Mouse (Mus musculus) MEL (cell line): ENCODE measurements around the gene Uqcc3.

Source experiments
- CHD1 ChIP-seq: IDR thresholded peaks from 2 replicates; pipeline ENCODE4 v1.6.1; 2012; ENCODE audit warnings: low read depth, mild to moderate bottlenecking, inconsistent platforms, low read length, improper control_type of control experiment
- CTCF ChIP-seq, 3 experiments: IDR thresholded peaks in 2 of 3; conservative IDR thresholded peaks in 1 of 3; 2 replicates each; pipeline ENCODE4 v1.5.1; 2011 to 2012; ENCODE audit warnings: low read length in 3 of 3, low read depth in 2 of 3, mild to moderate bottlenecking in 2 of 3, improper control_type of control experiment in 1 of 3, inconsistent platforms in 1 of 3, mixed read lengths in 1 of 3, moderate library complexity in 1 of 3; ENCODE audit not compliant: control insufficient read depth in 1 of 3, insufficient read depth in 1 of 3, poor library complexity in 1 of 3, severe bottlenecking in 1 of 3
- E2F4 ChIP-seq: IDR thresholded peaks from 2 replicates; pipeline ENCODE4 v1.6.1; 2011; ENCODE audit warnings: low read depth, low read length, improper control_type of control experiment, borderline replicate concordance
- EP300 ChIP-seq, 2 experiments: IDR thresholded peaks; 2 replicates each; pipeline ENCODE4 v1.6.1; 2011; ENCODE audit warnings: improper control_type of control experiment in 2 of 2, low read length in 2 of 2, low read depth in 1 of 2, mild to moderate bottlenecking in 1 of 2
- GABPA ChIP-seq: IDR thresholded peaks from 2 replicates; pipeline ENCODE4 v1.6.1; 2012; ENCODE audit warnings: low read depth, mild to moderate bottlenecking, inconsistent platforms, low read length, improper control_type of control experiment, moderate library complexity
- GATA1 ChIP-seq: IDR thresholded peaks from 2 replicates; pipeline ENCODE4 v1.6.1; 2011; ENCODE audit warnings: low read depth, low read length, improper control_type of control experiment
- MAFK ChIP-seq: IDR thresholded peaks from 2 replicates; pipeline ENCODE4 v1.6.1; 2011; ENCODE audit warnings: low read depth, mild to moderate bottlenecking, low read length, improper control_type of control experiment, borderline replicate concordance
- MYC ChIP-seq: IDR thresholded peaks from 2 replicates; pipeline ENCODE4 v1.6.1; 2011; ENCODE audit warnings: low read depth, mild to moderate bottlenecking, low read length, improper control_type of control experiment, moderate library complexity
- POLR2A ChIP-seq, 2 experiments: IDR thresholded peaks; 2 replicates each; pipeline ENCODE4 v1.6.1; 2011 to 2012; ENCODE audit warnings: low read length in 2 of 2, mild to moderate bottlenecking in 2 of 2, control low read depth in 1 of 2, improper control_type of control experiment in 1 of 2, low read depth in 1 of 2, moderate library complexity in 1 of 2; ENCODE audit not compliant: control insufficient read depth in 1 of 2, insufficient read depth in 1 of 2, poor library complexity in 1 of 2
- RCOR1 ChIP-seq: IDR thresholded peaks from 2 replicates; pipeline ENCODE4 v1.6.1; 2012; ENCODE audit warnings: low read depth, mild to moderate bottlenecking, inconsistent platforms, low read length, improper control_type of control experiment
- TAL1 ChIP-seq: IDR thresholded peaks from 2 replicates; pipeline ENCODE4 v1.6.1; 2012; ENCODE audit warnings: mild to moderate bottlenecking, inconsistent platforms, low read length, moderate library complexity, mixed read lengths
- ZC3H11A ChIP-seq: IDR thresholded peaks from 2 replicates; pipeline ENCODE4 v1.6.1; 2012; ENCODE audit warnings: low read depth, mild to moderate bottlenecking, inconsistent platforms, low read length, improper control_type of control experiment

DNA sequence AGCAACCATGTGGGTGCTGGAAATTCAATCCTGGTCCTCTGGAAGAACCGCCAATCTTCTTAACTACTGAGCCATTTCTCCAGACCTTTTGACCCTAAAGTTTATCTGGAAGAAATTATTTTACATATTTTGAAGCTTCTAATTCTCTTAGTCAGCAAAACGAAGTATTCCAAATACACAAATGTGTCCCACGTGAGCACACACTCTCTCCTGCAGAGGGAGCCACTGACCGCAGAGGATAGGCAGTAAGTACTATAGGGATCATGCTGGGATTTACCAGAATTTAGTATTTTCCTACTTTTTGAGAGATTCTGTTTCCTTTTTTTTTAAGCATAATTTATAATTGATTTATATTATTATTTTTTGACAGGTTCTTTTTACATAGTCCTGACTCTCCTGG is 23.0 kb downstream of the Uqcc3 start:
- TF ChIP-seq CHD1 (no peak), CTCF (IDR thresholded peaks at IDR 0.05 in 2 of 3, conservative IDR thresholded peaks at IDR 0.05 in 1 of 3; ENCODE audit: control insufficient read depth in 1 of 3, insufficient read depth in 1 of 3, low read depth in 2 of 3, low read length in 3 of 3, poor library complexity in 1 of 3, severe bottlenecking in 1 of 3) (peak; percentile 73 to 85 (median 78)), POLR2A (IDR thresholded peaks at IDR 0.05; ENCODE audit: control insufficient read depth in 1 of 2, insufficient read depth in 1 of 2, low read depth in 1 of 2, low read length in 2 of 2, poor library complexity in 1 of 2) (no peak), RCOR1 (no peak), MYC (peak; percentile 89), TAL1 (no peak), MAFK (peak; percentile 99), E2F4 (no peak), ZC3H11A (peak; percentile 85), GABPA (no peak), EP300 (IDR thresholded peaks at IDR 0.05; ENCODE audit: low read depth in 1 of 2, low read length in 2 of 2) (no peak), GATA1 (no peak)
